Mouse (Mus musculus): ENCODE data around the gene Neu2.

Neu2 gene

DNA sequence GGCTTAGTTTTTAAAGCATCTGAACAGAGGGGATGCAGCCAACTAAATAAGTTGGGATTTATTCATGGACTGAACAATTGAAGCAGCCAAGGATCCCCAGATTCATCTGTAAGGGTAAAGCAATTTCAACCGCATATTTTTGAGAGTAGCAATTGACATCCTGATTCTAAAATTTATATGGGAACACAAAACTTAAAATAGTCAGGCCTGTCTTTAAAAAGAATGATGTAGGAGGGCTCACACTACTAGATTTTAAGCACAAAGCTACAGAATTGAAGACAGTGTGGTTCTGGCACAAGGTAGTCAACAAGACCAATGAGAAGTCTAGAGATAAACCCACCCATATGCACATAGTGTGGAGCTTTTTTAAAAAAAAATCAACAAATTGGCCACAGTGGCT lies 27.3 kb downstream of the Neu2 start:
- DNase-seq (ENCODE audit: low spot score): no peak

DNA sequence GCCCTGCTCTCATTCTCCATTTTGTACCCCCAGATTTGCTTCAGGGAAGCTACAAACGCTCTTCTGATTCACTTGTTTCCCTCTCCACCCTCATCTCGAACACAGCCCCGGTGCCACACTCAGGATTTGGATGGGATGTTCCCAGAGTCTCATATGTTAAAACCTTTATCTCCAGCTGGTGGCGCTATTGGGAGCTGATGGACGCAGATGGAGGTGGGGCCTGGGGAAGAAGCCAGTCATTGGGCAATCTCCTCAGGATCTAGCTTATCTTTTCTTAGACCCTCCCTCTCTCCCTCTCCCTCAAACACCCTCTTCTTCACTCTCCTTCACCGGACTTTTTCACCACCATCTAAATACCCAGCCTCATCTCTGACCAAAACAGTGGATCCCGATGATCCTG lies 31.9 kb downstream of the Neu2 start:
- no peak for DNase-seq (ENCODE audit: low spot score)

DNA sequence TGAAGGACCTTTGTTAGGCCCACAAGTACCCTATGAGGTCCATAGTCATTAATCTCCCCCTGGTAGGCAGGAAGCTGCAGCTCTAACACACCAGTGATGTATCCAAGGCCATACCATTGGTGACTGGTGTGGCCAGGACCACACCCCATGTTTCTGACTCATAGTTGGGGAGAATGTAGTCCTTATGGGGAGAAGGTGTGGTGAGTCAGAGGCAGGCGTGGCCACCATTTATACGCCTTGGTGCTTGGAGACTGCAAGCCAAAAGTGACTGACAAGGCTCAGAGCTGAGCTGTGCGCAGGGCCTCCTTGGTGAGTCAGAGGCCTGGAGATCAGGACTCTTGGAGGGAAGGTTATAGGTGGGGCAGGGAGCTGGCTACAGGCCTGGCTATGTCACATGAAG lies 41.3 kb downstream of the Neu2 start:
- DNase-seq (ENCODE audit: low spot score): no peak

DNA sequence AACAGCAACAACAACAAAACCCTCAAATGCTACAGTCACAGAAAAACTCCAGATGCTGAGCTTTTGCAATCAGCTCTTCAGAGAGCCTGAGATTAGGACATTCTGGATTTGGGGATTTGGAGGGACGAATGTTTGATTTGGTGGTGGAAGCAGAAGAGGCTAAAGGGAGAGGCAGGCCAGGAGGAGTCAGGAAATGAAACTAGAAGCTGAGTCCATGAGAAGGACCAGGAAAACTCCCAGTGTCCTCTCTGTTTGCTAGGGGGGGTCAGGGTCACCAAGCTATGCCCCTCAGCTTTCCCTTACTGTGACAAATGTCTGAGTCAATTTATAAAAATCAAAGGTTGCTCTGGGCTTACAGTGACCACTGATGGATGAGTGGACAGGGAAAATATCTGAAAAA lies 43.9 kb downstream of the Neu2 start:
- no peak for DNase-seq (ENCODE audit: low spot score)

DNA sequence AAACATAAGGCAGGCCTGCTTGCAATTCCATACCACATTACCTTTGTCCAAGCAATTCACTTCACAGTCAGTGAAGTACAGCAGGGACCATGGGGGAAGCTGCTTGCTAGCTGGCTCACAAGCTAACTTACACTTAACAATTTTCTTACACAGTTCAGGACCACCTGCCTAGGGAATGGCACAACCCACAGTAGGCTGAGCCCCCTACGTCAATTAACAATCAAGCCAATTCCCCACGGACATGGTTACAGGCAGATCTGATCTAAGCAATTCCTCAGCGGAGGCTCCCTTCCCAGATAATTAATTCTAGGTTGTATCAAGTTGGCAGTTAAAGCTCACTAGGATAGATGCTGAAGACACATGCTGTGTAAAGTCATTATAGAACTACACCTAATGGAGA lies 53.3 kb downstream of the Neu2 start:
- no peak for DNase-seq (ENCODE audit: low spot score)

DNA sequence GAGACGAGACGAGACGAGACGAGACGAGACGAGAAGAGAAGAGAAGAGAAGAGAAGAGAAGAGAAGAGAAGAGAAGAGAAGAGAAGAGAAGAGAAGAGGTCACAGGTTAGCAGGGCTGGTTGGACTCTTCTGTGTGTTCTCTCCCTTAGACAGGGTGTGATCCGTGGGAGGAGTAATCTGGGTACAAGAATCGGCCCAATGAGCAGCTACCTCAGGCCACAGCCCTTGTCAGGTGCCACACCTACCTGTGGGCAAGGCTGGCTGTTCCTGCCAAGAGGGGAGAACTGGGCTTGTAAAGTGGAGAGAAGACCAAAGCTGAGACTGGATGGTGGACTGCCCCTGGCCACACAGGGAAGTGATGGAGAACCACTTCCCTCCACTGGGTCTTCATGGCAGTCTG lies 56.1 kb downstream of the Neu2 start:
- DNase-seq (ENCODE audit: low spot score): no peak

DNA sequence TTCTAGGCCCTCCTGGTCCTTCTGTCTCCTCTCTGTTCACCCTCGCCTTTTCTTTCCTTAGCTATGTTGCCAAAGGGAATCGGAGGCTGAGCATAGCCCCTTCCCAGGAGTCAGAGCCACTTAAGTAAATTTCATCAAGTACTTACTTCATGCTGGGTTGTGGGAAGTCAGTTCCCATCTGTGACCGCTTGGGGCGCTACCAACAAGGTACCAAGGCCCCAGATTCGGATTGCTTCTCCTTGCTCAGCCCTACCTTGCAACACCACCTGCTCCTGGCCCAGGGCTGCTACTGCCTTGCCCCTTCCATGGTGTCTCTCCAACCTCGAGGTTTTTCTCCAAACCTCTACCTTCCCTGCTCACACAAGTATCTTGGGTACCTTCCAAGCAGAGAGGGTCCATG lies 58.7 kb downstream of the Neu2 start:
- DNase-seq (ENCODE audit: low spot score): no peak

DNA sequence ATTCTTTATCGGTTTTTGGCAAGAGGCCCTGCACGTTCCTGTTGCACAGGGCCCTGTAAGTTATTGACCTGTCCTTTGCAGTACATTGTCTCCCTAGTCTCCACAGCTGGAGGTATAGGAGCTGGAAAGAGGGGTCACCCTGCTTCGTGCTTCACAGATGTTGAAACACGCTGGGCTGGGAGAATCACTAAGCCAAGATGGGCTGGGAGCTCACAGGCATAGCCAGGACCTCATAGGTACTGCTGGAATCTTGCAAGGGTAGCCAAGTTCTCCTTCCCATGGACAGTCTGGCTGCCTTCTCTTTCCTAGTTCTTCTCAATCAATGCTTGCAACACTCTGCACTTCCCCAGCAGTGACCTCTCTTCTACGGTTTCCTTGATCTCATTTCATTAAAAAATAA lies 63.6 kb downstream of the Neu2 start:
- no peak for DNase-seq (ENCODE audit: low spot score)

DNA sequence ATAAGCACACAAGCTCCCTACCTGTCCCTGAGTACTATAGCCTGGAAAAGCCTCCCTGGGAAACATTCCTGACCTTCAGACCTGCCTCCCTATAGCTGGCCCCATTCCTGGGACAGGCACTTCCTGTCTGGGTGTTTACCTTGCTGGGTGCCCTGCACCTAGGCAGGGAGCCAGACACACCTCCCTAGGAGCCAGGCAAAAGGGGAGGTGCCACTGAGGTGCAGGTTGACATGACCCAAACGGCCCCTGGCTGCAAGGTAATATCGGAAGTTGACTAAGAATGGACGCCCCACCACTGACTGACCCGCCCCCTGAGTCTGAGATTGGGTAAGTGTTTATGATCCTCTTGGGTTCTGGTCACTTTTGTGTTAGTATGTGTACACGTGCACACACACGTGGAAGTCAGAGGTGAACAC lies 64.1 kb downstream of the Neu2 start, which contains the start of gene Ngef:
Gene Ngef, minus strand, starts transcription at position 71 of the 416 bp plus-strand sequence.
- DNase-seq (ENCODE audit: low spot score): peak; percentile 54

DNA sequence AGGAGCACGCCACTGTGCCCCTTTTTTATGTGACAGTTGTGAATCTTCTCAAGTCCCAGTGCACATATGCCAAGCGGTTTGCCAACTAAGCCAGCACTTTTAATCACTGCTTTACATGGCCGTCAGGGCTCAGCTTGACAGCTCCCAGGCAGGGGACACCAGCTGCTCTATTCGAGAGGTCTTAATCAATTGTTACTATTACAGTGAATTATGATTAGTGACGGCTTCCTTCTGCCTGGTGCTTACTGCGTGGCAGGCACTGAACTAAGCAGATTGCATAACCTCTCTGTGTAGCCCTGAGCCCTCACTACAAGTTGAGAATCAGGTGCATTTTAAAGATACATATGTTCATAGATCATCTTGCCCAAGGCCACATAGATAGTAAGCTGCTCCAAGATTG lies 64.7 kb downstream of the Neu2 start:
- no peak for DNase-seq (ENCODE audit: low spot score)

DNA sequence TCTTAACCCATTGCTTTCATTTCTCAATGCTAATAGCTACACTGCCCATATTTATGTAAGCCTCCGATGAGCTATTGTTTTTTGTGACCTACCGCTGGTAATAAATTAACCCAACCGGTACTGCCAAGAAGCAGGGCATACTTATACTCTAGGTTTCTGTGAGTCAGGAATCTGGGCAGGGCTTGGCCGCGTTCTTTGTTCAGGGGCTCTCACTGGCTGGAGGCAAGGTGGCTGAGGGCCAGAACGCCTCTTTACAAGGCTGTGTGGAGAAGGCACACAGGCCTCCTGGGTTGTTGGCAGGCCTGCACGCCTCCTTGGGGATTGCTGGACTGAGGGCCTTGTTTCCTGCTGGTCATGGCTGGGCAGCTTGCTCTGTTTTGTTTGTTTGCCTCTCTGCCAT lies 65.1 kb downstream of the Neu2 start:
- DNase-seq (ENCODE audit: low spot score): peak; percentile 72

DNA sequence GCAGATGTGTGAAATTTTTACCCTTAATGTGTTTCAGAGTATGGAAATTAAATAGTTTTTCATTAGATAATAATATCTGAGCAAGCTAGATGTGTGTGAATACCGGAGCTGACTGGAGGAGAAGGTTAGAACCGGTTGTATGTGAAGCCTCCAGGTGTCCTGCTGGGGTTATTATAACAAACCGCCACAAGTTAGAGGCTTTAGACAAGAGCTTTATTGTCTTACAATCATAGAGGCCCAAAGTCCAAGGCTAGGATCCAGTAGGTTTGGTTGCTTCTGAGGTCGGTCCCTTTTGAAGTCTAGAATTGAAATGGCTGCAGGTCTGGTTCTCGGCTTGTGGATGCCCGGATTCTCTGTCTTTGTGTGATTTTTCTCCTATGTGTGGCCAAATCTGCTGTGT lies 69.3 kb downstream of the Neu2 start:
- DNase-seq (ENCODE audit: low spot score): no peak

DNA sequence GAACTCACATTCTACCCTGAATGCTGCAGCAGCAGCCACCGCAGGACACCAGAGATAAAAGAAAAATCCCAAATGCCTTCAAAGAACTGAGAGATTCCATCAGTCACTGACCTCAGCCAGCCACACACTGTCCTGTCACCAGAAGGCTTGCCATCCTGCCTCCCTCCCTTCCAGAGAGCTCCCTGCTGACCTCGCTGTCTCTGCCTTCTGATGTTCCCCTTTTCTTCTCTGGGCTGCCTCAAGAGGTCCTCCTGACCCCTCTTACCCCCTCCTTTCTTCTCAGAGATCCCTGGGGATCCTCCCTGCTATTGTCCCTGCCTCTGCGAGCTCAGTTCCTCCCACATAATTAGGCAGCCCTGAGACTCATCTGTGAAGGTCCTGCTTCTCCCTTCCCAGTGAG lies 71.1 kb downstream of the Neu2 start:
- DNase-seq (ENCODE audit: low spot score): no peak

DNA sequence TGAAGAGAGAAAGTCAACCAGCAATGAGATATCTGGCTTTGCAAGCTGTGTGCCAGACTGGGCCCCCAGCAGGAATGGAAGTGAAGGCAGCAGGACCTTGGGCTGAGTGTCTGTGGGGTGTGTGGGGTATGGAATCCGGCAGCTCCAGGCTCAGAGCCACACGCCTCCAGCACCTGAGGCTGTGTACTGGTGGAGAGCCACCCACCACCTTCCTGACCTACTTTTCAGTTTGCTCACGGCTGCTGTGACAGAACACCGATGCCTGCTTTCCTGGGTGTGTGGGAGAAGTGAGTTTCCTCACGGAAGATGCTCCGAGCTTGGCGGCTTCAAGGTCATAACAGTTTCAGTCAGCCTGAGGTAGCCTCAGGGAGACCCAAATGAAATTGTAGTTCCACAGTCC lies 79.5 kb downstream of the Neu2 start:
- DNase-seq (ENCODE audit: low spot score): no peak

DNA sequence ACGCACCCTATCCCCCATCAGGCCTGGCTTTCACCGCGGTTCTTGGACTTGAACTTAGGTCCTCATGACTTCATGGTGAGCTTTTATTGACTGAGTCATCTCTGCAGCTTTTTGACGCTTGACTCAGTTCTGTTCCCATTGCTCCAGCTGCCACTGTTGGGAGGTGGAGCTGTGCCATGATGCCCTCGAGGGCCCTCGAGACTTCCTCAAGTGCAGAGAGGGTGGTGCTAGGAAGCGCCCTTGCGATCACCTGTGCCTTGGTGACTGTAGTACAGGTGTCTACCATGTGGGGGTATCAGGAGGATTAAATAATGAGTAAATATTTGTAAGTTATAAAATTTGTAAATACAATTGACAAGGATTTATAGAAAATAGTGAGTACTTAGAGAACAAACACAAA lies 80.3 kb downstream of the Neu2 start:
- DNase-seq (ENCODE audit: low spot score): no peak

DNA sequence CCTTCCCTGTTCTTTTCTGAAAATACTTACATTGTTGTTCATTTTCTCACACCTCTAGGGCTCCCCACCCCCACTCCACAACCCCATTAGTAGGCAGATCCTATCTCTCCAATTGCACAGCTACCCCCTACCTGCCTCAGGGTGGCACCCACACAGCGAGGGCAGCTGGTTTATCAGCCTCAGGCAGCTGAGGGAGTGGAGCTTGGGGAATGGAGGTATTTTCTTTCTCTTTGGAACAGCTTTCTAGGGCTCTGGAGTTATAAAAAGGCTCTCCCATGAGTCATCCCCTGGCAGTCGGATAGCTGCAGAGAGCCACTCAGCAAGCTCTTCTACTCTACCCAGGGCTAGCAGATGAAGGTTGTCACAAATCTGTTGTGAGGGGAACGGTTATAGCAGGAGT lies 84.6 kb downstream of the Neu2 start:
- DNase-seq (ENCODE audit: low spot score): no peak

DNA sequence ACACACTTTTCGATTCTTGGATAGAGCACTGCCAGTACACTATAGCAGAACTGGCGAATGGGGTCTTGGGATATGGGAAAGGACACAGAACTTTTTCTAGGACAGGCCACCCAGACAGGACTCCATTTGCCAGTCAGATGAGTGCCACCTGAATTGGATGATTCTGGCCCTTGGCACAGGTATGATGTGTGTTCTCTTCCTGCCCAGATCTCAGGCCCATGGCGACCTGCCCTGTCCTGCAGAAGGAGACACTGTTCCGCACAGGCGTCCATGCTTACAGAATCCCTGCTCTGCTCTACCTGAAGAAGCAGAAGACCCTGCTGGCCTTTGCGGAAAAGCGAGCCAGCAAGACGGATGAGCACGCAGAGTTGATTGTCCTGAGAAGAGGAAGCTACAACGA lies 85.0 kb downstream of the Neu2 start:
- DNase-seq (ENCODE audit: low spot score): no peak

DNA sequence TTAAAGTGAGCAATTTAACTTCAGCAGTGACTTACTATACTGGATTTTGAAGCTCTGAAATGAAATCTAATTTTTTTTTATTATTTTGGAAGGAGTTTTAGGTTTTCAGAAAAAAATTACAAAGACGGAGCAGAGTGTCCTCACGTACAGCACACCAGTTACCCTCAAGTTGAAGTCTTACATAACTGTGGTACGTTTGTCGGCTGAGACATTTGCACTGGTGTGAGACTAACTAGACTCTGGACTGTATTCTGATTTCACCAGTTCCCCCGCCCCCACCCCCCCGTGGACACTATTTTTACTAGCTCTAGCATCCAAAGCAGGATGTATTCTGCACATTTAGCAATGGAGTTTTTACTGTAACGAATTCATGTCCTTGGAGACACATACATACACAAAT lies 90.8 kb downstream of the Neu2 start:
- no peak for DNase-seq (ENCODE audit: low spot score)

DNA sequence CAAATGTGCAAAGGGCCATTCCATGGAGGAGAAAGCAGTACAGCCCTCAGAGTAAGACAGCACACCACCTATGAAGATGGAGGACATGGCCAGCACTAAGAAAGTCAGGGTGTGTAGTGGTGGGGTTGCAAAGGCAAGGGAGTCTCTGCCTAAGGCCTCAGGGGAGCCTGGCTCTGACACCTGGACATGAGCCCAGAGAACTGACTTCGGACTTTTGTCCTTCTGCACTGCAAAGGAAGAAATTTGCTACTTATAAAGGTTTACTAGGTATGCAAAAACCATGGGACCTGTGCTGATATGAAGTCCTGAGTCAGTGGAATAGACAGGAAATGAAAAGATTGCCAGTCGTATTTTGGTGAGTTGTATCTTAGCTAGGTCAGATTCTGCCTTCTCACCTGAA lies 92.1 kb downstream of the Neu2 start:
- DNase-seq (ENCODE audit: low spot score): no peak

DNA sequence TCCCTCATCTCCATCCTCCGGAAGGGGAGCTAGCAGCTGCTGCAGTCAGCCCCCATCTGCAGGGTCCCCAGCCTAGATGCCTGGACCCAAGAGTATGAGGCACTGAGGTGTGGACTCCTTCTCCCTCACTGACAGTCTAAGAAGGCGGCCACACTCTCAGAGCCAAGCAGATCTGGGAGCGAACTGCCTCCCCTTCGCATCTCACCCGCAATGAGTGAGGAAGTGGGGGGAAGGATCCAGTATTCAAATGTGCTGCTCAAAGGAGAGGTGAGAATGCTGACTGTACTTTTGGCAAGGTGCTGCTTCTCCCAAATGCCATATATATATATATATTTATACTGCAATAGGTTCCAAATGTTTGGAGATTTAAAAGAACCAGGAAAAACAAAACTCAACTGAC lies 93.7 kb downstream of the Neu2 start:
- DNase-seq (ENCODE audit: low spot score): no peak

DNA sequence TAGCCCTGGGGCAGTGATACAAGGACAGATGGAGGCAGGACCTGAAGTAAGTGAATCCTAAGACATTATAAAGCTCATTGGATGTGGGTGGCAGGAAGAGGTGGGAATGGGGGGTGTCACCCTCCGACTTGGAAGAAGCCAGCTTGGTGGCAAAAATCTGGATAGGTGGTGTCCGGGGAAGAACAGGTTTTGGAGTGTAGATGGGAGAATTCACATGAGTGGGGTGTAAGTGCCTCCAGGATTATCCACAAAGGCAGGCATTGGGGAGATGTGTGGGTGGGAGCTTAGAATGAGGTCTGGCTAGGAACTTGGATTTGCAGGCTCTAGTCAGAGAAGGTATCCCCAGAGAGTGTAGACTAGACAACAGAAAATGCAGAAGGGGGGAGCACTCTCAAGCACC lies 95.6 kb downstream of the Neu2 start:
- no peak for DNase-seq (ENCODE audit: low spot score)

DNA sequence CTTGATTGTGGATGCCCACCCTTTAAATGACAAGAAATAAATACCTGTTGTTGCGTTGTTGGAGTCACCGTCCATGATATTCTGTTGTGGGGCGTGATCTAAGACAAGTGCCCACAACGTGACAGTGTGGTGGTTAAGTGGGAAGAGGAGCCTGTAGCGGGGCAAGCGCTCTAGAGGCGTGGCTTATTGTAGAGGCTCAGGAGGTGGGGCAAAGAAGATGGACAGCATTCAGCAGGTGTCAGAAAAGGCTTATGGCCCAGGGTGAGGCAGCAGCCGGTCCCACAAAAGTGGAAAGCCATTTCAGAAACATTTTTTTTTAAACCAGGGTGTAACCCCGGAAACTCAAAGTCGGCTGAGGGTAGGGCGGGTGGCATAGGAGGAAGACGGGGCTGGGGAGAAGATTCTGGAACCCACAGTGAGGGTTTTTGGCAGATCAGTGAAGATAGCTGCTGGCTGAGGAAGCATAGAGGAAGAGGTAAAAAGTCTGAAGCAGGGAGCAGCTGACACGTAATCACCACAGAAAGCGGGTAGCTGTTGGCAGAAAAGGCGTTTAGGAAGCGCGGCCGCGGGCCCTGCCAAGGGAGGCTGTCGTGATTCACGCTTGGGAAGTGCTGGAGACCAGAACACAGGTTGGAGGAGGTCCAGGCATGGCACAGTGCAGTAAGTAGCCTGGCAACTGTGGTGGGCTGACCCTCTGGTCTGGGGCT lies 97.8 kb downstream of the Neu2 start:
- DNase-seq (ENCODE audit: low spot score): peak; percentile 40

DNA sequence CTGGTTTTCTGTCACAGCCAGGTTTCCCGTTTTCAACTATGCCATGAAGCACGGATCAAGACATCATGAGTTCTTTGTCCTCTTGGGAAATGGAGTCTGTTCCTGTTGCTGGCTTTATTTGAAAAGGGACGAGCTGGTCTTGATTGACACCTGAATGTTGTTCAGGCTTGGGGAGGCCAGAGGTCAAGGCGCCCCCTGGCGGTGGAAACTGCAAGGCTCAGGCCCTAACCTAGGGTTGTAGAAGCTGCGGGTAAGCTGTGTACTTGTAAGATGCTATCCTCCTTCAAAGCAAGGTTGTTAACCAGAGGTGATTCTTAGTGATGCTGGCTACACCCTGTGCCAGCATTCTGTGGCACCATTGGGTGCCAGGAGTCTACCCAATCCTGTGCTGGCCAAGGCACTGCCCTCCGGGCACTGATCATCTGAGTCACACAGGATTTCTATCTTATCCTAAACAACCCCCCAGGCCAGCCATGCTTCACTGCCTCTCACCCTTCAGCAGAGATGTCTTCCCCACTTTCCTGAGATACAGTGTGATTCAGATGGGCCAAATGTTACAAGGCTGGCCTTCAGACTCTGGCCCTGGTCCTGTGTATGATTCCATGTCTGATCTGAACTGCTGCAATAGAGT lies 98.8 kb downstream of the Neu2 start:
- peak; percentile 55 for DNase-seq (ENCODE audit: low spot score)
